Mouse (Mus musculus) lung, postnatal 0 days (tissue): ENCODE measurements around the gene 1700015G11Rik.

Source experiments
- CTCF ChIP-seq: IDR thresholded peaks from 2 replicates; pipeline ENCODE4 v1.5.1; 2016; ENCODE audit warnings: antibody characterized with exemption, mild to moderate bottlenecking
- EP300 ChIP-seq: IDR thresholded peaks from 2 replicates; pipeline ENCODE4 v1.6.1; 2016; ENCODE audit warnings: antibody characterized with exemption, mild to moderate bottlenecking, control low read depth

DNA sequence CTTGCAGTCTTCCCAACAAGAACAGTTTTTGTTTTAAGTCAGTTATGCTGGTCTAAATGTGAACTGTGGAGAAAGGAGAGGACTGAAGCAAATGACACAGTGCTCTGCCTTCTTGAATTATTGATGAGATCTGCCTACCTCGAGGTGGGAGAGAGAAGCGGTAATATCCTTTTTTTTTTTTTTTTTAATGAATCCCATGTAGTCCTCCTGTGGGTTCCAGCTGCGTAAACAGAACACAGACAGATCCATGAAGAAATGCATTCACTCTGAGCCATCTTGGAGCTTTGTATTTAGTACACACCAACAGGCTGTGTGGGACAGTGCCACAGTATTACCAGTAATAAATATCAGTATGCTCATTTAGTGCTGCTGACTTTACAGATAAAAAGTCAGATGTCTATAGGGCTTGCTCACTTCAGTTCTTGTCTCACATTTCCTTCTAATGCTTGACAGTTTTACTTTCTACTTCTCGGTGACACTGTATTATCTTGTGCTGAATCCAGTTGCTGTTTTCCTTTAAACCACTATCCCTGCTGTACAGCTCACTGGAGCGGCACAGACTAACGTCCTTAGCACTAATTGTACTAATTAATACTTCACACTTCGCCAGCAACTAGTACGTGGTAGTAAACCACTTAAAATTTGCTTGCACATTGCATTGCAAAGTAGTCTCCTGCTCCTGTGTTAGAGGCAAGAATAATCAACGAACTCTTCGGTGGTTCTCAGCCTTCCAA is 53.1 kb downstream of the 1700015G11Rik start:
- TF ChIP-seq CTCF (no peak), EP300 (no peak)
